12 mouse cellular contexts compared by ENCODE assay signal in the genomic region with DNA sequence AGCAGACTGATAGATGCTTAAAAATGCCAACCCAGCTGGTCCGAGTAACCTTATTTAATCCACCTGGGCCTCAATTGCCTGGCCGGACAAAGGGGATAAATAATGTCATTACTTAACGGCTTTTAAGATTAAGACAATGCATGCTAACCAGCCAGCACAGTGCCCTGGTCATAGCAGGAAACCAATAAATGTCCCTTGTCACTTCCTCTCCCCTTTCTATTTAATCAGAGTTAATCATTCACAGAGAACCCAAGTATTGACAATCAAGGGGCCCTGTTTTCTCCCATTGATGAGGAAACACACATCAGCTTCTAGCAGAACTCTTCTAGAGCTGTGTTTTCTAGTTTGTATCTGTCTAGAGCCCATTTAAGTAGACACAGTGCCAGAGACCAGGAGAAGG. TPM values are rescaled to one million over a fixed set of nuclear protein-coding genes. Genes with fewer than 3 reads are reported as not detected.
A peak's percentile ranks its signal among the peaks of the same experiment; 100 is the strongest.
DNase-seq lines count a peak whose midpoint lies in the region; ATAC-seq and TF ChIP-seq lines count a peak whose summit lies in the region.
"Had no signal": no experiment of that assay in that cellular context is flagged by ENCODE, and none has a peak within 500 bp of the region (broad histone marks: within the 10 kb centered on the region; RNA-seq: fewer than 3 reads in every experiment).

No protein-coding gene starts in this region.

- H3K27ac ChIP-seq in heart, postnatal 0 days (ENCODE audit: low read depth): peak overlapping the region; percentile 88
- peak overlapping the region; percentile 82; the same call in 1 of the 2 replicates for H3K27ac ChIP-seq in embryonic fibroblast, embryonic 13.5 days (ENCODE audit: insufficient read depth, low read length)
- peak overlapping the region; percentile 94 for H3K27ac ChIP-seq in intestine, embryonic 16.5 days (ENCODE audit: low read length)
- no peak overlapping the region for H3K27ac ChIP-seq in cerebellum, adult 2 months (ENCODE audit: insufficient read depth, low read length)
- H3K27ac ChIP-seq: embryonic facial prominence, embryonic 15.5 days; forebrain, embryonic 15.5 days; hindbrain, embryonic 12.5 days had no signal

- no peak overlapping the region for H3K9ac ChIP-seq in heart, postnatal 0 days (replicated peaks; ENCODE audit: low read depth, low read length)
- peak overlapping the region; percentile 49 for H3K9ac ChIP-seq in intestine, embryonic 16.5 days (ENCODE audit: low read depth, low read length)
- H3K9ac ChIP-seq: embryonic facial prominence, embryonic 15.5 days; forebrain, embryonic 15.5 days; hindbrain, embryonic 12.5 days; lung, embryonic 14.5 days had no signal

- no peak overlapping the region for H3K4me2 ChIP-seq in heart, postnatal 0 days (ENCODE audit: low read depth, low read length)
- peak overlapping the region; percentile 23; the same call in 1 of the 2 replicates for H3K4me2 ChIP-seq in intestine, embryonic 16.5 days (ENCODE audit: low read depth, low read length)
- peak overlapping the region; percentile 12 for H3K4me2 ChIP-seq in myocyte (ENCODE audit: low read depth)
- H3K4me2 ChIP-seq: embryonic facial prominence, embryonic 15.5 days; forebrain, embryonic 15.5 days; hindbrain, embryonic 12.5 days; lung, embryonic 14.5 days had no signal

- peaks cover 69% of the 10 kb centered on the region for H3K4me1 ChIP-seq in heart, postnatal 0 days (ENCODE audit: control insufficient read depth, insufficient read depth)
- peaks cover 57% of the 10 kb centered on the region for H3K4me1 ChIP-seq in embryonic fibroblast, embryonic 13.5 days (ENCODE audit: control insufficient read depth, insufficient read depth, low read length)
- H3K4me1 ChIP-seq in intestine, embryonic 16.5 days (ENCODE audit: control insufficient read depth, insufficient read depth, low read length): peaks cover 70% of the 10 kb centered on the region
- H3K4me1 ChIP-seq in cerebellum, adult 2 months (ENCODE audit: control insufficient read depth, insufficient read depth, low read length): peaks cover 4% of the 10 kb centered on the region

- H3K79me2 ChIP-seq in myocyte (ENCODE audit: control insufficient read depth, insufficient read depth): peaks cover 92% of the 10 kb centered on the region

- no peak overlapping the region for H3K4me3 ChIP-seq in heart, postnatal 0 days (ENCODE audit: low read depth, low read length)
- H3K4me3 ChIP-seq in embryonic fibroblast, embryonic 13.5 days (ENCODE audit: insufficient read depth, low read length): no peak overlapping the region
- H3K4me3 ChIP-seq in intestine, embryonic 16.5 days (ENCODE audit: low read length): no peak overlapping the region
- H3K4me3 ChIP-seq in myocyte: no peak overlapping the region
- H3K4me3 ChIP-seq in cerebellum, adult 2 months (replicated peaks; ENCODE audit: insufficient read depth, low read depth, low read length): no peak overlapping the region
- H3K4me3 ChIP-seq: embryonic facial prominence, embryonic 15.5 days; forebrain, embryonic 15.5 days; hindbrain, embryonic 12.5 days had no signal

- ATAC-seq in heart, postnatal 0 days (ENCODE audit: insufficient read depth, low read depth): no peak
- ATAC-seq in intestine, embryonic 16.5 days: peak; percentile 72
- ATAC-seq: forebrain, embryonic 15.5 days had no signal

- no peak for TF ChIP-seq CTCF in heart, postnatal 0 days (IDR thresholded peaks at IDR 0.05; ENCODE audit: low read depth)
- no peak for TF ChIP-seq CTCF in embryonic fibroblast, embryonic 13.5 days (IDR thresholded peaks at IDR 0.05; ENCODE audit: borderline replicate concordance, insufficient read depth, low read length)
- TF ChIP-seq CTCF in cerebellum, adult 2 months (IDR thresholded peaks at IDR 0.05; ENCODE audit: borderline replicate concordance, insufficient read depth, low read depth, low read length): no peak

- H3K27me3 ChIP-seq in heart, postnatal 0 days (ENCODE audit: control insufficient read depth, insufficient read depth, low read length): no peaks in the 10 kb centered on the region
- no peaks in the 10 kb centered on the region for H3K27me3 ChIP-seq in intestine, embryonic 16.5 days (replicated peaks; ENCODE audit: control insufficient read depth, insufficient read depth, low read length)
- no peaks in the 10 kb centered on the region for H3K27me3 ChIP-seq in myocyte (ENCODE audit: control insufficient read depth, insufficient read depth, insufficient read length)
- H3K27me3 ChIP-seq in cerebellum, adult 2 months (ENCODE audit: control insufficient read depth, insufficient read depth, low read length): no peaks in the 10 kb centered on the region
- H3K27me3 ChIP-seq: embryonic facial prominence, embryonic 15.5 days; forebrain, embryonic 15.5 days; hindbrain, embryonic 12.5 days had no signal

- no peak for TF ChIP-seq EP300 in heart, postnatal 0 days (IDR thresholded peaks at IDR 0.05; ENCODE audit: low read depth)

- TF ChIP-seq POLR2A in embryonic fibroblast, embryonic 13.5 days (IDR thresholded peaks at IDR 0.05; ENCODE audit: low read depth, low read length): no peak
- no peak for TF ChIP-seq POLR2A in myocyte (IDR thresholded peaks at IDR 0.05; ENCODE audit: insufficient read length, low read depth)
- no peak for TF ChIP-seq POLR2A in cerebellum, adult 2 months (IDR thresholded peaks at IDR 0.05; ENCODE audit: borderline replicate concordance, insufficient read depth, low read length)

- WGBS in heart, postnatal 0 days: 73% methylated on average over 3 of the region's 3 CpGs
- 46% methylated on average over 3 of the region's 3 CpGs for WGBS in intestine, embryonic 16.5 days
- WGBS in cerebellum, adult 2 months: 92% methylated on average over 3 of the region's 3 CpGs

- intact Hi-C loops in heart, postnatal 25 days (cut with DNase I): no loop called here

- H3ac ChIP-seq in myocyte (ENCODE audit: control insufficient read depth, insufficient read length): no peak overlapping the region

- no peaks in the 10 kb centered on the region for H3K36me3 ChIP-seq in heart, postnatal 0 days (replicated peaks; ENCODE audit: control insufficient read depth, insufficient read depth, low read length)
- H3K36me3 ChIP-seq in intestine, embryonic 16.5 days (ENCODE audit: control insufficient read depth, insufficient read depth, low read length): 0 out of 2 replicates have a peak, but pooled peaks cover 2% of the 10 kb centered on the region
- no peaks in the 10 kb centered on the region for H3K36me3 ChIP-seq in myocyte (ENCODE audit: control insufficient read depth, insufficient read depth)
- H3K36me3 ChIP-seq: embryonic facial prominence, embryonic 15.5 days; forebrain, embryonic 15.5 days; hindbrain, embryonic 12.5 days had no signal

- DNase-seq in heart, postnatal 0 days (ENCODE audit: low spot score): no peak
- no peak for DNase-seq in heart, postnatal 25 days (ENCODE audit: low spot score)
- no peak for DNase-seq in urinary bladder, postnatal 36 days (ENCODE audit: low spot score in 2 of 2)
- no peak for DNase-seq in cerebellum, adult 2 months
- DNase-seq: kidney, adult 2 months; lung, embryonic 14.5 days had no signal

- H3K9me3 ChIP-seq in heart, postnatal 0 days (replicated peaks; ENCODE audit: control insufficient read depth, low read length): no peaks in the 10 kb centered on the region
- no peaks in the 10 kb centered on the region for H3K9me3 ChIP-seq in intestine, embryonic 16.5 days (ENCODE audit: control insufficient read depth, low read length)
- H3K9me3 ChIP-seq: embryonic facial prominence, embryonic 15.5 days; forebrain, embryonic 15.5 days; hindbrain, embryonic 12.5 days had no signal

TF ChIP-seq in myocyte, 11 proteins besides CTCF, POLR2A, EP300 and RAD21:
- TF ChIP-seq REST (IDR thresholded peaks at IDR 0.05; ENCODE audit: insufficient read depth, insufficient read length) (no peak), MAX (IDR thresholded peaks at IDR 0.05; ENCODE audit: low read depth) (no peak), TCF3 (IDR thresholded peaks at IDR 0.05; ENCODE audit: insufficient read length, low read depth) (no peak), MYOG (IDR thresholded peaks at IDR 0.05; ENCODE audit: control insufficient read depth in 1 of 3, insufficient read depth in 1 of 3, insufficient read length in 2 of 3, low read depth in 2 of 3) (no peak), E2F4 (IDR thresholded peaks at IDR 0.05; ENCODE audit: insufficient read depth) (no peak), POLR2AphosphoS2 (IDR thresholded peaks at IDR 0.05; ENCODE audit: insufficient read length, low read depth) (no peak), SRF (IDR thresholded peaks at IDR 0.05; ENCODE audit: control insufficient read depth, insufficient read length, low read depth) (no peak), MYOD1 (IDR thresholded peaks at IDR 0.05; ENCODE audit: control insufficient read depth in 1 of 3, insufficient read length in 2 of 3, low read depth in 2 of 3) (no peak), USF1 (IDR thresholded peaks at IDR 0.05; ENCODE audit: low read depth) (no peak), TCF12 (IDR thresholded peaks at IDR 0.05; ENCODE audit: insufficient read depth, poor library complexity, severe bottlenecking) (no peak), CEBPB (IDR thresholded peaks at IDR 0.05; ENCODE audit: insufficient read depth, poor library complexity, severe bottlenecking) (no peak)

RNA-seq across cellular contexts. Expression of gene Actn1, which starts 41.4 kb away (rescaled TPM):
- 53.0 and 85.3 TPM in 2 replicates for total RNA-seq in heart, postnatal 0 days (2014; rRNA removed; ENCODE audit: low replicate concordance)
- 13.8 and 15.7 TPM in 2 replicates for polyA plus RNA-seq in heart, postnatal 0 days (2015; fragmentation: Nextera tagmentation; extraction: Ambion mirVana)
- total RNA-seq in heart, postnatal 25 days (2021): 10 to 100 TPM; 33.9 to 38.3 TPM
- 488 and 794 TPM in 2 replicates for polyA plus RNA-seq in embryonic fibroblast, embryonic 13.5 days (2011; ENCODE audit: insufficient read length, low read depth, missing spikeins)
- polyA plus RNA-seq in intestine, embryonic 16.5 days (2015; fragmentation: Nextera tagmentation; extraction: Ambion mirVana): 44.5 and 46.8 TPM in 2 replicates
- 166 TPM for polyA plus RNA-seq in myocyte (2012; fragmentation: generic; extraction: Trizol)
- 30.0 and 35.4 TPM in 2 replicates for polyA plus RNA-seq in cerebellum, adult 2 months (2012; rRNA removed)
